Mouse (Mus musculus) natural killer cell, adult 2 months (primary cell): ENCODE results near the gene Gnpnat1.
"Not testable (repeated sequence)": the region's sequence is repeated elsewhere in the genome, so short reads cannot be mapped to it uniquely, and the experiment has no call there.

Source experiments
- DNase-seq, 2 experiments: peaks; one replicate each; pipeline ENCODE4 v3.0.0; 2022; ENCODE audit warnings: low spot score in 2 of 2

Gene Gnpnat1

GRCm38 (mm10) chr14:45404813-45405212 is at the start of gene Gnpnat1:
Gene Gnpnat1, minus strand, starts transcription at chr14:45404913.
- DNase-seq = not testable (repeated sequence)

GRCm38 (mm10) chr14:45453538-45454233 is 49.0 kb upstream of the Gnpnat1 start:
- DNase-seq = no peak

- no peak for DNase-seq
These were observed 48.3 kb upstream of the Gnpnat1 start for GRCm38 (mm10) chr14:45452861-45453512.

GRCm38 (mm10) chr14:45452148-45452547 is 47.4 kb upstream of the Gnpnat1 start:
- DNase-seq = no peak

- DNase-seq = no peak
These were observed 46.4 kb upstream of the Gnpnat1 start for GRCm38 (mm10) chr14:45451090-45451489.

- DNase-seq = no peak
These were observed 42.1 kb upstream of the Gnpnat1 start for GRCm38 (mm10) chr14:45446777-45447176.

GRCm38 (mm10) chr14:45445445-45445844 is 40.7 kb upstream of the Gnpnat1 start:
- no peak for DNase-seq

- DNase-seq = no peak
These were observed 40.2 kb upstream of the Gnpnat1 start for GRCm38 (mm10) chr14:45444870-45445269.

GRCm38 (mm10) chr14:45442781-45443560 is 38.3 kb upstream of the Gnpnat1 start:
- DNase-seq = no peak

- DNase-seq = no peak
These were observed 36.6 kb upstream of the Gnpnat1 start for GRCm38 (mm10) chr14:45441291-45441690.

GRCm38 (mm10) chr14:45439387-45439786 is 34.7 kb upstream of the Gnpnat1 start:
- DNase-seq = no peak

GRCm38 (mm10) chr14:45438931-45439275 is 34.2 kb upstream of the Gnpnat1 start:
- DNase-seq = no peak

- DNase-seq = no peak
These were observed 33.7 kb upstream of the Gnpnat1 start for GRCm38 (mm10) chr14:45438250-45438930.

GRCm38 (mm10) chr14:45434220-45434619 is 29.5 kb upstream of the Gnpnat1 start:
- DNase-seq = no peak

GRCm38 (mm10) chr14:45432003-45432402 is 27.3 kb upstream of the Gnpnat1 start:
- DNase-seq = peak; percentile 1 to 4

GRCm38 (mm10) chr14:45430066-45430842 is 25.5 kb upstream of the Gnpnat1 start:
- DNase-seq = no peak

GRCm38 (mm10) chr14:45423220-45423619 is 18.5 kb upstream of the Gnpnat1 start:
- peak; percentile 7 to 13 for DNase-seq

- no peak for DNase-seq
These were observed 17.7 kb upstream of the Gnpnat1 start for GRCm38 (mm10) chr14:45422371-45422770.

GRCm38 (mm10) chr14:45419323-45419722 is 14.6 kb upstream of the Gnpnat1 start:
- no peak for DNase-seq

- no peak for DNase-seq
These were observed 13.8 kb upstream of the Gnpnat1 start for GRCm38 (mm10) chr14:45418553-45418952.

- DNase-seq = no peak
These were observed 11.6 kb upstream of the Gnpnat1 start for GRCm38 (mm10) chr14:45416265-45416664.
